Mouse (Mus musculus) mesoderm, embryonic 11.5 days (tissue): ENCODE results near the gene Fam45a.

Experiments used
- DNase-seq: peaks from one replicate; pipeline ENCODE4 v3.0.0-alpha.2; 2012; ENCODE audit warnings: low read depth, low spot score

Fam45a gene

GRCm38 (mm10) chr19:60811098-60812035, at the start of gene Fam45a:
Gene Fam45a (plus strand): TSS chr19:60811585.
- DNase-seq = peak; percentile 93

GRCm38 (mm10) chr19:60773366-60773765, 38.0 kb upstream of the Fam45a start:
- DNase-seq = no peak

- no peak for DNase-seq
Measured at GRCm38 (mm10) chr19:60782034-60782433, 29.4 kb upstream of the Fam45a start.

GRCm38 (mm10) chr19:60784712-60785111, 26.7 kb upstream of the Fam45a start:
- no peak for DNase-seq

DNA sequence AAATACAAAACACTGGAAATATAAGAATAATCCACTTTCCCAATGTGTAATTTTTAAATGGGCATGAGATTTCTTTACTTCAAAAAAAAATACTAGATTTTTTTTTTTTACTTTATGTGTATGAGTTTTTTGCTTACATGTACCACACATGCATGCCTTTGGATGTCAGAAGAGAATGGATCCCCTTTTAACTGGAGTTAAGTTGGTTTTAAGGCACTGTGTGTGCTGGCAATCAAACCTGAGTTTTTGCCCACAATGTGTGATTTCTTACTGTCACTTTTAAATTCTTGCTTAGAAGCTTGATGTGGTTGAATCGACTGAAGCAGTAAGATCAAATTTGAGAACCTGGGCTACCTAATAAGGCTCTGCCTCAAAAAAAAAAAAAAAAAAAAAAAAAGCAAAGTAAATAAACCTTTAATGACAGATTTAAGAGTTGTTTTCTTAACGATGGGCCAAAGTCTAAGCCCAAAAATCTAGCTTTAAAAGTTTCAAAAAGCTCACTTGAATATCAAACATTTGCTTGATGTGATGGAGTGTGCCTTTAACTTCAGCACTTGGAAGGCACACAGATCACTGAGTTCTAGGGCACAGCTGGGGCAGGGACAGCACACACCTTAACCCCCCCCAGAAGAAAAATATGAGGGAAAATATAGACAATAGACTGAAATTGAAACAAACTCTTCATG, 23.8 kb upstream of the Fam45a start:
- DNase-seq = no peak

GRCm38 (mm10) chr19:60788214-60788960, 23.0 kb upstream of the Fam45a start:
- DNase-seq = no peak

DNA sequence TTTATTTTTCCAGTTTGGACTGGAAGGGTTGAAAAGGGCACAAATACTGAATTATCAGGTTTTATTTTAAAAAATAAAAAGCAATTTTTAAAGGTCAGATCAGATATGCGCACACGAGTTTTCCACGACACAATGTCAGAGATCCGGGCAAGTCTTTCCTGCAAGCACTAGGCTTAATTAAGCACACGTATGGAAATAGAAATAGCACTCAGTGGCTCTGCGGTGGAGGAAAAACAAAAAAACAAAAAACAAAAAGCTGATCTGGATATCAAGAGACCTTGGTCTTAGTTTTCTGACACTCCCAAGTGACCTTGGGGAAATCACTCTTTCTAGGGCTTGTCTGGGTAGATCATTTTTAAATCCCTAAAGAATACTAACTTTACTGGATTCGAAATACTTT, 21.9 kb upstream of the Fam45a start:
- no peak for DNase-seq

DNA sequence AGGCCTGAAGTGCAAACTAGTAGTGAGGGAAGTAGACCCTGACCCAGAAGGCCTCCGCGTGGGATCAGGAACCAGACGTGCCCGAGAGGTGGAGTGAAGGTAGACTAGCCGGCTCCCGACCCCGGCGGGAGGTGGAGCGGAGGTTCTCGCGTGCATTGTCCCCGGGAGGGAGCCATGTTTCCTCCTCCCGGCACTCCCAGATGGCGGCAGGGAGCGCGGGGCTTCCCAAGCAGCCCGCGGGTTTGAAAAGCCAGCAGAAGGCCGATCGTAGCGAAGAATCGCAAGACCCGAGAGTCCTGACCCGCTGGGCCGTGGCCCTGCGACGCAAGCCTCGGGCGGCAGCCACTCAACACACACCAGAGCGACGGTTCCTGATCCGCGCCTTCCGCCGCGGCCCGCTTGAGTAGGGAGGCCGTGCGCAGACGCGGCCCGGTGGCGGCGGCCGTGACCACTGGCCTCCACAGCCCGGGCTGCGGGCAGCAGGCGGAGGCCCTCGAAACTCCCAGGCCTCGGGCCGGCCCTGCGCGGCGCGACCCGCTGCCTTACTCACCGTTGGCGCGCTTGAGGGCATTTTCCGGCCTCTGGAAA, 21.4 kb upstream of the Fam45a start:
- DNase-seq = peak; percentile 76

- peak; percentile 98 for DNase-seq
Measured at GRCm38 (mm10) chr19:60790551-60791161, 20.7 kb upstream of the Fam45a start, which contains the start of gene Eif3a. Gene Eif3a (minus strand): TSS chr19:60790658.

- DNase-seq = no peak
Measured at GRCm38 (mm10) chr19:60791164-60791563, 20.2 kb upstream of the Fam45a start.

DNA sequence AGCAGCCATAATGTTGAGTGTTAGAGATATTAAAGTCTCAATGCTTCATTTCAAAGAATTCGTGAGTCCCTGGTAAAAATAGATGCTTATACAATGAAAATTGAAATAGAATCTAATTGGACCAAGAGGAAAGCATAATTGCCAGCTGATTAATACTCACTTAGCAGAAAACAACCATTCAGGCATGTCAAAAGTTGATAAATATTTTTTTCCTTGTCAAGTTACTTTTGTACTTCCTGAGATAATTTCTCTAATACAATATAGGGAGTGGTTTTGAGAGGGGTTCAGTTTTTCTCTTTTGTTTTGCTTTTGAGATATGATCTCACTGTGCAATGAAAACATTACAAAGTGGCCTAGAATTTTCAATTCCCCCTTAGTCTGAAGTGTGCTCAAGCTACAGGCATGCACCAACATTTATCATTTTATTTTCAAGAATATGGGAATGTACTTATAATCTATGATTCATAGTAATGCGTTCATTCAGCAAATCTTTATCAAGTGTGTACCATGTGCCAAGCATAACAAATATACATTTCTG, 18.1 kb upstream of the Fam45a start:
- DNase-seq = no peak

DNA sequence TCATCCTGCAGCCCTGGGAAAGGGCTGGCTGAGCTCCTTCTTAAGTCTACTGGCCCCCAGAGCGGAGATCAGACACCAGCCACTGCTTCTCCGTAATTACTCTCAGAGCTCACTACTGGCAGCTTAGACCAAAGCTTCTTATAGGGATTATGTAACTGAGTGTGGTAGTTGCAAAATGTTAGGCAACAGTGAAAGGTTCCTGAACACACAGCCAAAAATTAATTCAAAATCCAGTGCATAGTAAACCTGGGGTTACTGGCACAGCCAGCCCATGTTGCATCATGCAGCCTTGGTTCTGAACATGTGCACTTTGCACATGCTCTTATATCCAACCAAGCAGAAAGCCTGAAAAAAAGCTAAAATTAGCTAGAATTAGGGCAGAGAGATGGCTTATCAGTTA, 16.1 kb upstream of the Fam45a start:
- no peak for DNase-seq

- DNase-seq = no peak
Measured at GRCm38 (mm10) chr19:60797415-60797814, 14.0 kb upstream of the Fam45a start.

GRCm38 (mm10) chr19:60799867-60800569, 11.4 kb upstream of the Fam45a start:
- DNase-seq = no peak

GRCm38 (mm10) chr19:60804903-60805302, 6.5 kb upstream of the Fam45a start:
- DNase-seq = no peak

DNA sequence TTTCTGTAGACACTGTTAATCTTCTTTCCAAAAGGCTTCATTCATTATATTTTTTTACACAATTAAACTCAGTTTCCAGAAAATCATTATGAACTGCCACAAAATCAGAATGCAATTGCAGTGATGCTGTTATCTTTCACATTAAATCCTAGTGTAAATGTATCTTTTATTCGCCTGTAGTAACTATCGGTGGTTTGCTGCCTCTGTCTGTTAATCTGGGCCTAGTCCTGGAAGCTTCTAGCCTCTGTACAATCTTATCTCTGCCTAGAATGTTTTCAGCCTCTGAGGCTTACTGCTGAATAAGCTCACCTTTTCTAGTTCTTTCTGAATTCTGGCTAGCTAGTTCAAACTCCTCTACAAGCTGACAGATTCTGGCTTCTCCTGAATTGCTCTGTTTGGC, 1.5 kb upstream of the Fam45a start:
- DNase-seq = no peak

GRCm38 (mm10) chr19:60812036-60812389, 628 bp downstream of the Fam45a start:
- no peak for DNase-seq

GRCm38 (mm10) chr19:60813133-60813532, 1.7 kb downstream of the Fam45a start:
- no peak for DNase-seq

DNA sequence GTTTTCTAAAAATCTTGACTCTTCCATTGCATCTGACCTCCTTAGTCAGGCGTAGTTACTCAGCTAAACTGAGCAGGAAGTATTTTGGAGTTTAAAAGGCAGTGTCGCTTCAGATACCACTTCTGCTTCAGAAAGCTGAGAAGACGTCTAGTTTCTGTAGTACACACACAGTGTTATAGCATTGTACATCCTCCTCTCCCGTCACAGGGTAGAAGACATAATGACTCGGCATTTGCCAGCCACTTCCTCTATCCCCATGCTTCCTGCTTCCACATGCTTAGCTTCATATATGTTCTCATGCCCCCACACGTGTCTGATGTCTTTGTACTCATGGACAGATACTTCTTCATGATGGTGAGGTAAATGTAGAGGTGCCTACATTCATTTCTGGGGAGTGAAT, 7.3 kb downstream of the Fam45a start:
- no peak for DNase-seq

DNA sequence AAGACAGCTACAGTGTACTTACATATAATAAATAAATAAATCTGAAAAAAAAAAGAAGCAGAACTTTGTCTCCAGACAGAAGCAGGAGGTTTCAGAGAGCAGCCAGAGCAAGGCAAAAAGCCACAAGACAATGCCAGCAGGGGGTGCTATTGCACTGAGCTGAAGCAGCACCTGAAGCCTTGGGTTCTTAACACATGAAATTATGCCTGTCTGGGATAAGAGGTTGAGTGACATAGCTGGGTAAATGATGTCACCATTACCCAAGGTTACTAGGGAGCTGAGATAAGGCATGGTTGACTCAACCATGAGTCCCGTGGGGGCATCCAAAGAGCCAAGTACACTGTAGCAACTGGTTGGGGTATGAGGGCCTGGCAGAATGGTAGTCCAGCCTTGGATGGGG, 26.4 kb downstream of the Fam45a start:
- DNase-seq = peak; percentile 67
